Mouse (Mus musculus): ENCODE measurements at regions not wholly inside any gene's neighbourhood (a gene's known extent, or its start where the extent isn't known, plus 50 kb on each side); places are given as distances from the start of the nearest gene placed in this dataset.
A peak's percentile ranks its signal among the peaks of the same experiment; 100 is the strongest.
"Not testable (repeated sequence)": the region's sequence is repeated elsewhere in the genome, so short reads cannot be mapped to it uniquely, and the experiment has no call there.

GRCm38 (mm10) chr3:69669541-69669940 is 52.2 kb upstream of the Nmd3 start:
- peak; percentile 29 to 35 for DNase-seq

DNA sequence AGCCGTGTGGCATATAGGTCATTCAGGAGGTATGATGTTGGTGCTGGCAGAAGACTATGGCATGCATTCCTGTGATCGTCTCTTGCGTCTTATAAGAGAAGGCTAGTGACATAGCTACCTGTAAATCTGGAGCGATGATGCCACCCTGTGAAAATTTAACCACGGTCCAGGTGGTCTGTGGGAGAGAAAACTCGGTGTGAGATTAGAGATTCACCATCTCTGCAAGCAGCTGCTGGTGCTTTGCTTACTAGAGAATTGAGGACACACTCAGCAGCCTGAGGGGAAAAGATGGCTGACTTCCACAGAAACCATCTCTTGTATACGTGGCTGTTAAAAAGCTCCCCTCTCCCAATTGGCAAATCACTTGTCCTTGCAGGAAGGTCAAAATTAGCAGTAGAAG is 54.0 kb upstream of the Nmd3 start:
- DNase-seq: no peak

GRCm38 (mm10) chr3:69667359-69667758 is 54.4 kb upstream of the Nmd3 start:
- no peak for DNase-seq

GRCm38 (mm10) chr3:69664277-69664676 is 57.5 kb upstream of the Nmd3 start:
- no peak for DNase-seq

GRCm38 (mm10) chr3:69658185-69658584 is 59.4 kb upstream of the B3galnt1 start:
- DNase-seq: no peak

- no peak for DNase-seq
These were observed 58.8 kb upstream of the B3galnt1 start for GRCm38 (mm10) chr3:69657570-69657969.

- DNase-seq: not testable (repeated sequence)
These were observed 56.9 kb upstream of the B3galnt1 start for GRCm38 (mm10) chr3:69655651-69656050.

DNA sequence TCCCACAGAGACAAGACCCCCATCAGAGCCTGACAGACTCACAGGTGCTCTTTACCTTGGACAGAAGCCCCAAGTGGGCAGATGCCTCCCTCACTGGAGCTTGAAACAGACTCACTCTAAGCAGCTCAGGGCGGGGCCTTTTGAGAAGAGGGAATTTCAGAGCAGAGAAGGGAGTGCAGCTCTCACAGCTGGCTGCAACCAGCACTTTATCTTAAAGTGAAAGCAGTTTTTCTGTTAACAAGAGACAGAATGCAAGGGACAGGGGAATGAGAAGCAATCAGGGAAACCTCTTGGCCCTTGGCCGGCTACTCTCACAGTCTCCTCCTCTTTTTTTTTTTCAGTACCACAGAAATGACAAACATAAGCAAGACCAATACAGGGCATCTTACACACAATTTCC is 56.2 kb upstream of the B3galnt1 start:
- DNase-seq: peak; percentile 13 to 28

DNA sequence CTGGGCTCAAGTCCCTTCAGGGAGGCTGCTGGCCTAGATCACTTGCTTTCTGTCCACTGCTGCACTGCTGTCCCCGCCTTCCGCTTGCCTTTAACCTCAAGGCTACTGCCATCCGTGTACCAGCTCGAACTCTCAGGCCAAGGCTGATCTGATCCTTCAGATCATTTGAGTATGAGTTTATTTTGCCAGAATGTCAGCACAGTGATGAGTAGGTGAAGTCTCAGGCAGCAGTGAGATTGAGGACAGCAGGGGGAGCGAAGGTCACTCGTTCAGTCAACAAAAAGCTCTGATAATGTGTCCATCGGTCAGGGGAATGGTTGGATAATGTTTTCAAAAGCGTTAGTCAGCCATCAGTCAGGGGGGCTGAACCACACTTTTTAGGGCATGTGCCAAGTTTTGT is 54.6 kb upstream of the B3galnt1 start:
- not testable (repeated sequence) for DNase-seq

- no peak for DNase-seq
These were observed 50.8 kb upstream of the B3galnt1 start for GRCm38 (mm10) chr3:69649561-69649960.
